Comparison of ENCODE assay signal across 8 mouse cellular contexts in the genomic region with DNA sequence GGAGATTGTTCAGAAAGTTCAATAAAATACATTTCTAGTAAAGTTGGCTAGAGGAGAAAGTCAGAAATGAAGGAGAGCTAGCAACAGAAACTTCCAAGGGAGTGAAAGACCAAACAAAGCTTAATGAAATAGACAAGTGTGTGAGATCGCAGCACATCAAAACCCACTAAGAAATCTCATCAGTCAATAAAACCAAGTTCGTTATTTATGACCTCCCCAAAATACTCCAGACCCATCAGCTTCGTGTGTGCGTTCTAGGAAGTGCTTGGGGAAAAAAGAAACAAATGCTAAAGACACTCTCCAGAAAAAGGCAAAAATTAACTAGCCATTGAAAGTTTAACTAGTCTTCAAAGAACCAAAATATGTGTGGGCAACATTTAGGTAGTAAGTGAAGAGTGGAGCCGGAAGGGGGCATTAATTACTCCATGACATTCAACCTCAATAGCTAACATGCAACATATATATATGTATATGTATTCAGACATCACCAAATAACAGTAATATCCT. TPM values are rescaled to one million over a fixed set of nuclear protein-coding genes. Genes with fewer than 3 reads are reported as not detected.
DNase-seq lines count a peak whose midpoint lies in the region; ATAC-seq and TF ChIP-seq lines count a peak whose summit lies in the region.

No protein-coding gene starts in this region.

- no peaks in the 10 kb centered on the region for H3K36me3 ChIP-seq in kidney, adult 2 months (ENCODE audit: control insufficient read depth, insufficient read depth, low read length)
- peaks cover 7% of the 10 kb centered on the region for H3K36me3 ChIP-seq in hindbrain, embryonic 13.5 days
- peaks cover 13% of the 10 kb centered on the region for H3K36me3 ChIP-seq in midbrain, embryonic 13.5 days

- H3K4me3 ChIP-seq in kidney, adult 2 months (ENCODE audit: insufficient read depth, low read depth, low read length), result peak overlapping the region; percentile 84; the same call in 1 of the 2 replicates
- H3K4me3 ChIP-seq in brown adipose tissue, adult 24 weeks (ENCODE audit: insufficient read depth, low read depth, low read length), result peak overlapping the region; percentile 86; the same call in 1 of the 2 replicates
- H3K4me3 ChIP-seq in hindbrain, embryonic 13.5 days, result peak overlapping the region; percentile 75
- peak overlapping the region; percentile 64 for H3K4me3 ChIP-seq in midbrain, embryonic 13.5 days (replicated peaks)

- no peaks in the 10 kb centered on the region for H3K9me3 ChIP-seq in hindbrain, embryonic 13.5 days
- no peaks in the 10 kb centered on the region for H3K9me3 ChIP-seq in midbrain, embryonic 13.5 days

- TF ChIP-seq CTCF in kidney, adult 2 months (conservative IDR thresholded peaks at IDR 0.05; ENCODE audit: insufficient read depth, insufficient read length, low read depth, low read length), result no peak

- no peak for ATAC-seq in hindbrain, embryonic 13.5 days (ENCODE audit: low FRiP score)
- no peak for ATAC-seq in midbrain, embryonic 13.5 days
- ATAC-seq in CD4-positive, CD25-positive, alpha-beta regulatory T cell, adult 4 months, result no peak

- H3K4me1 ChIP-seq in kidney, adult 2 months (ENCODE audit: control insufficient read depth, insufficient read depth, low read length), result peaks cover 15% of the 10 kb centered on the region; the same call in 1 of the 2 replicates
- 0 out of 2 replicates have a peak, but pooled peaks cover 2% of the 10 kb centered on the region for H3K4me1 ChIP-seq in brown adipose tissue, adult 24 weeks (ENCODE audit: control insufficient read depth, insufficient read depth, insufficient read length, low read length)
- peaks cover 24% of the 10 kb centered on the region for H3K4me1 ChIP-seq in hindbrain, embryonic 13.5 days (replicated peaks)
- H3K4me1 ChIP-seq in midbrain, embryonic 13.5 days (replicated peaks), result peaks cover 21% of the 10 kb centered on the region

- H3K4me2 ChIP-seq in hindbrain, embryonic 13.5 days, result peak overlapping the region; percentile 64
- H3K4me2 ChIP-seq in midbrain, embryonic 13.5 days (replicated peaks), result peak overlapping the region; percentile 71

- H3K27ac ChIP-seq in kidney, adult 2 months (ENCODE audit: insufficient read depth, low read depth, low read length), result no peak overlapping the region; the same call in 1 of the 2 replicates
- no peak overlapping the region for H3K27ac ChIP-seq in brown adipose tissue, adult 24 weeks (replicated peaks; ENCODE audit: low read depth, low read length)
- H3K27ac ChIP-seq in hindbrain, embryonic 13.5 days, result peak overlapping the region; percentile 98
- peak overlapping the region; percentile 95 for H3K27ac ChIP-seq in midbrain, embryonic 13.5 days

- 24% methylated on average over 5 of the region's 5 CpGs for WGBS in kidney, adult 2 months
- 51% methylated on average over 5 of the region's 5 CpGs for WGBS in hindbrain, embryonic 13.5 days
- WGBS in midbrain, embryonic 13.5 days, result 50% methylated on average over 5 of the region's 5 CpGs

- peak overlapping the region; percentile 86 for H3K9ac ChIP-seq in hindbrain, embryonic 13.5 days
- peak overlapping the region; percentile 89 for H3K9ac ChIP-seq in midbrain, embryonic 13.5 days (replicated peaks)

- DNase-seq in kidney, adult 2 months, result peak; percentile 57
- DNase-seq in kidney, postnatal 14 days, result no peak
- DNase-seq in Muller cell, postnatal 12 days (ENCODE audit: inconsistent ontology term), result no peak
- no peak for DNase-seq in B cell, adult 2 months

- no peaks in the 10 kb centered on the region for H3K27me3 ChIP-seq in kidney, adult 2 months (replicated peaks; ENCODE audit: control insufficient read depth, insufficient read depth, low read length)
- no peaks in the 10 kb centered on the region for H3K27me3 ChIP-seq in hindbrain, embryonic 13.5 days
- H3K27me3 ChIP-seq in midbrain, embryonic 13.5 days, result no peaks in the 10 kb centered on the region

- no peak for TF ChIP-seq POLR2A in kidney, adult 2 months (IDR thresholded peaks at IDR 0.05; ENCODE audit: low read depth, low read length)

RNA-seq across cellular contexts. Expression of a gene that starts 1.4 kb away (rescaled TPM):
- polyA plus RNA-seq in kidney, adult 2 months (2012; rRNA removed), result 6.6 and 7.5 TPM in 2 replicates
- 5.0 and 7.0 TPM in 2 replicates for polyA plus RNA-seq in brown adipose tissue, adult 24 weeks (2012; ENCODE audit: insufficient read depth, insufficient read length, missing spikeins)
- 33.4 and 34.4 TPM in 2 replicates for polyA plus RNA-seq in hindbrain, embryonic 13.5 days (2015; fragmentation: Nextera tagmentation; extraction: Ambion mirVana)
- polyA plus RNA-seq in midbrain, embryonic 13.5 days (2015; fragmentation: Nextera tagmentation; extraction: Ambion mirVana), result 39.3 and 39.5 TPM in 2 replicates
- polyA plus RNA-seq in CD4-positive, CD25-positive, alpha-beta regulatory T cell, adult 4 months (2017; shearing (Covaris generic)), result 1 to 10 TPM; 1.5 to 6.1 TPM

Comparison
In these comparisons a context has a peak if more than half of its experiments do, and no peak if none do; other contexts are left out.
1. H3K27ac ChIP-seq: peak in hindbrain, embryonic 13.5 days (single experiment) and midbrain, embryonic 13.5 days (single experiment); none in kidney, adult 2 months (single experiment) and brown adipose tissue, adult 24 weeks (single experiment).
2. Peak in every context shown above with its lines, with median percentiles within 50 percentile points of each other: H3K4me3 ChIP-seq.